Mouse (Mus musculus) bone marrow macrophage, adult 2 months (primary cell): ENCODE measurements around the gene BC067074. TPM values are rescaled to one million over a fixed set of nuclear protein-coding genes. Genes with fewer than 3 reads are reported as not detected.
A peak's percentile ranks its signal among the peaks of the same experiment; 100 is the strongest.
"Not testable (repeated sequence)": the region's sequence is repeated elsewhere in the genome, so short reads cannot be mapped to it uniquely, and the experiment has no call there.

ENCODE experiments used
- H3K27ac ChIP-seq: 2 replicates; pipeline ENCODE4 v1.5.1; 2012; ENCODE audit warnings: low read depth, low read length; ENCODE audit not compliant: insufficient read depth
- H3K4me1 ChIP-seq: 2 replicates; pipeline ENCODE4 v1.6.1; 2012; ENCODE audit warnings: low read length; ENCODE audit not compliant: control insufficient read depth, insufficient read depth
- H3K4me3 ChIP-seq: 2 replicates; pipeline ENCODE4 v1.5.1; 2012; ENCODE audit warnings: mild to moderate bottlenecking, low read length, moderate library complexity; ENCODE audit not compliant: insufficient read depth
- CTCF ChIP-seq: IDR thresholded peaks from 2 replicates; pipeline ENCODE4 v1.5.1; 2012; ENCODE audit warnings: low read depth, mild to moderate bottlenecking, low read length, moderate library complexity
- POLR2A ChIP-seq: IDR thresholded peaks from 2 replicates; pipeline ENCODE4 v1.6.1; 2012; ENCODE audit warnings: mild to moderate bottlenecking, low read depth, low read length, borderline replicate concordance
- polyA plus RNA-seq: library from polyadenylated mRNA; stranded (reverse); fragments of >200 nt; gene quantifications from 2 replicates; pipeline ENCODE4 v1.2.4, GENCODE M21; 2012; ENCODE audit not compliant: missing spikeins, insufficient read depth, insufficient read length

Gene BC067074
- not detected in 2 replicates for polyA plus RNA-seq

GRCm38 (mm10) chr13:113292975-113293706 lies at the start of gene BC067074:
BC067074 (plus strand) TSS chr13:113293159.
- TF ChIP-seq POLR2A (no peak), CTCF (no peak)
- no peak within 1 kb of the TSS for H3K27ac ChIP-seq
- H3K4me3 ChIP-seq = peak within 1 kb of the TSS; percentile 3; the same call in 1 of the 2 replicates
- no peaks in the 10 kb centered on the region for H3K4me1 ChIP-seq

- no peak overlapping the region for H3K4me3 ChIP-seq
- H3K27ac ChIP-seq = no peak overlapping the region
- H3K4me1 ChIP-seq = peaks cover 14% of the 10 kb centered on the region
- TF ChIP-seq CTCF (no peak), POLR2A (no peak)
These were observed 47.9 kb upstream of the BC067074 start for GRCm38 (mm10) chr13:113245025-113245424.

GRCm38 (mm10) chr13:113252580-113252979 lies 40.4 kb upstream of the BC067074 start:
- H3K27ac ChIP-seq, H3K4me1 ChIP-seq, H3K4me3 ChIP-seq: not testable (repeated sequence)

GRCm38 (mm10) chr13:113256766-113257165 lies 36.2 kb upstream of the BC067074 start:
- no peak overlapping the region for H3K27ac ChIP-seq
- TF ChIP-seq POLR2A (no peak), CTCF (no peak)

GRCm38 (mm10) chr13:113257190-113257589 lies 35.8 kb upstream of the BC067074 start:
- TF ChIP-seq CTCF (0 out of 2 replicates have a peak, but pooled peaks have one; percentile 17), POLR2A (no peak)
- Histone ChIP-seq H3K4me3 (no peak overlapping the region), H3K4me1 (no peaks in the 10 kb centered on the region), H3K27ac (no peak overlapping the region)

More at GRCm38 (mm10) chr13:113256766-113257165, 36.2 kb upstream of the BC067074 start:
- Histone ChIP-seq H3K4me3 (no peak overlapping the region), H3K4me1 (no peaks in the 10 kb centered on the region)

- Histone ChIP-seq H3K4me3 (no peak overlapping the region), H3K4me1 (no peaks in the 10 kb centered on the region), H3K27ac (no peak overlapping the region)
- TF ChIP-seq CTCF (no peak), POLR2A (no peak)
These were observed 33.7 kb upstream of the BC067074 start for GRCm38 (mm10) chr13:113259237-113259636.

GRCm38 (mm10) chr13:113262822-113263221 lies 30.1 kb upstream of the BC067074 start:
- H3K27ac ChIP-seq = no peak overlapping the region
- no peak overlapping the region for H3K4me3 ChIP-seq
- H3K4me1 ChIP-seq = peaks cover 5% of the 10 kb centered on the region
- no peak for TF ChIP-seq CTCF
- TF ChIP-seq POLR2A = no peak

- no peak for TF ChIP-seq POLR2A
- peak; percentile 52 for TF ChIP-seq CTCF
- H3K4me1 ChIP-seq = peaks cover 5% of the 10 kb centered on the region
- H3K4me3 ChIP-seq = no peak overlapping the region
- H3K27ac ChIP-seq = no peak overlapping the region
These were observed 27.7 kb upstream of the BC067074 start for GRCm38 (mm10) chr13:113265257-113265656.

GRCm38 (mm10) chr13:113266495-113266951 lies 26.4 kb upstream of the BC067074 start:
- TF ChIP-seq CTCF (peak; percentile 57), POLR2A (no peak)
- H3K4me3 ChIP-seq = no peak overlapping the region
- peaks cover 5% of the 10 kb centered on the region for H3K4me1 ChIP-seq
- H3K27ac ChIP-seq = no peak overlapping the region

GRCm38 (mm10) chr13:113267204-113267603 lies 25.8 kb upstream of the BC067074 start:
- no peak overlapping the region for H3K27ac ChIP-seq

More at GRCm38 (mm10) chr13:113267204-113267603, 25.8 kb upstream of the BC067074 start:
- Histone ChIP-seq H3K4me1 (peaks cover 5% of the 10 kb centered on the region), H3K4me3 (no peak overlapping the region)
- TF ChIP-seq CTCF (no peak), POLR2A (no peak)
